Mouse (Mus musculus): ENCODE measurements at regions not wholly inside any gene's neighbourhood (a gene's known extent, or its start where the extent isn't known, plus 50 kb on each side); places are given as distances from the start of the nearest gene placed in this dataset.

DNA sequence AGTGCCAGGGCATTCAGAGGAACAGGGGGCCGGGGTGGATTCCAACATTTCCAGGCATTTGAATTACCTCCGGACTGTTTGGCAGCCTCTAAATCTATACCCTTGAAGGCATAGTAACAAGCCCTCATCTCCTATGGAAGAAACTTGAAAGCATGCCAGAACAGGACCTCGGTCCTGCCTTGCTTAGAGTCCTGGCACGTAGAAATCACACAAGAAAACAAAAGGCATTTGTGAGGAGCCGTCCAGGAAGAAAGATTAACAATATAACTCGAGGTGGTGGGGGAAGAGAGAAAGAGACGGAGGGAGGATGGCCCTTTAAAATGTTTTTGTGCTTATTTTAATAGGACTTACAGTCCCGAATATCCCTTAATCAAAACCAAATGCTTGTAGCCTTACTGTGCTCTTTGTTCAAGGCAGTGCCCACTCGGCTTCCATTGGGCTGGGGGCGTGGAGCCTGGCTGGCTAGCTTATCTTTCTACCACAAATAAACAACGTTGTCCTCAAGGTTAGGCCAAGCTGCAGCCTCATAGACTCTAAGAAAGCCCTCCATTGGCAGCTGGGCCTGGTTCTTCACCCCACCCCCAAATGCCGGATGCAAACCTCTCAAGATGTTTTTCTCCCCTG is 505.9 kb downstream of the Tmem38b start:
- no peak for TF ChIP-seq CTCF (IDR thresholded peaks at IDR 0.05; ENCODE audit: borderline replicate concordance, insufficient read depth, low read depth, low read length)
- TF ChIP-seq POLR2A (IDR thresholded peaks at IDR 0.05; ENCODE audit: borderline replicate concordance, insufficient read depth, low read length): no peak

Data from cerebellum, adult 2 months (tissue).